Mouse (Mus musculus) neural tube, embryonic 13.5 days (tissue): Measurements from ENCODE around the gene Naa38. TPM values are rescaled to one million over a fixed set of nuclear protein-coding genes. Genes with fewer than 3 reads are reported as not detected.
A peak's percentile ranks its signal among the peaks of the same experiment; 100 is the strongest.

ENCODE experiments used
- ATAC-seq: fragments of 200-750 bp; cut with Nextera tagmentation; 2 replicates; pipeline ENCODE4 v1.8.0; 2017; ENCODE audit warnings: low read depth, mild to moderate bottlenecking, moderate TSS enrichment, moderate library complexity
- H3K27ac ChIP-seq: fragments of 300-500 bp; sonication (generic); replicated peaks from 2 replicates; pipeline ENCODE4 v1.5.1; 2015; ENCODE audit warnings: moderate library complexity, mild to moderate bottlenecking, inconsistent platforms
- H3K27me3 ChIP-seq: fragments of 300-500 bp; sonication (generic); 2 replicates; pipeline ENCODE4 v1.6.1; 2015; ENCODE audit warnings: mild to moderate bottlenecking, inconsistent platforms
- H3K36me3 ChIP-seq: fragments of 300-500 bp; sonication (generic); 2 replicates; pipeline ENCODE4 v1.6.1; 2015; ENCODE audit warnings: mild to moderate bottlenecking, inconsistent platforms
- H3K4me1 ChIP-seq: fragments of 300-500 bp; sonication (generic); replicated peaks from 2 replicates; pipeline ENCODE4 v1.6.1; 2015; ENCODE audit warnings: inconsistent platforms
- H3K4me2 ChIP-seq: fragments of 300-500 bp; sonication (generic); 2 replicates; pipeline ENCODE4 v1.6.1; 2015; ENCODE audit warnings: inconsistent platforms, mild to moderate bottlenecking, moderate library complexity
- H3K4me3 ChIP-seq: fragments of 300-500 bp; sonication (generic); 2 replicates; pipeline ENCODE4 v1.5.1; 2015; ENCODE audit warnings: mild to moderate bottlenecking, inconsistent platforms
- H3K9ac ChIP-seq: fragments of 300-500 bp; sonication (generic); 2 replicates; pipeline ENCODE4 v1.6.1; 2015; ENCODE audit warnings: moderate library complexity, mild to moderate bottlenecking, inconsistent platforms
- H3K9me3 ChIP-seq: fragments of 300-500 bp; sonication (generic); 2 replicates; pipeline ENCODE4 v1.6.1; 2016; ENCODE audit warnings: inconsistent platforms
- WGBS: fragments of 180-500 bp; shearing (Covaris S2); methylation state at CpG from one replicate; pipeline ENCODE4 v1.1.7; 2015; 5-methylcytosine and 5-hydroxymethylcytosine counted together
- polyA plus RNA-seq: library from polyadenylated mRNA; unstranded; fragments of >200 nt; fragmentation: Nextera tagmentation; extraction: Ambion mirVana; gene quantifications from 2 replicates; pipeline ENCODE4 v1.2.1, GENCODE M21; 2015

Naa38 gene
- polyA plus RNA-seq, 1 experiment from 2014 or later = 117 TPM

- H3K27ac ChIP-seq = peak overlapping the region; percentile 100
- peak overlapping the region; percentile 100 for H3K9ac ChIP-seq
- 63% methylated on average over 7 of the region's 7 CpGs for WGBS
- peak overlapping the region; percentile 90 for H3K4me3 ChIP-seq
- H3K4me2 ChIP-seq = peak overlapping the region; percentile 96
- H3K36me3 ChIP-seq = peaks cover 24% of the 10 kb centered on the region
- peaks cover 76% of the 10 kb centered on the region for H3K4me1 ChIP-seq
- no peaks in the 10 kb centered on the region for H3K9me3 ChIP-seq
- H3K27me3 ChIP-seq = no peaks in the 10 kb centered on the region
- no peak for ATAC-seq
Observed at GRCm38 (mm10) chr11:69412548-69412947, 17.3 kb downstream of the Naa38 start.

GRCm38 (mm10) chr11:69413221-69414181 lies 18.2 kb downstream of the Naa38 start, which contains the start of gene Kdm6b:
Gene Kdm6b, minus strand, starts transcription at chr11:69413675.
- Histone ChIP-seq H3K27me3 (no peaks in the 10 kb centered on the region), H3K9me3 (no peaks in the 10 kb centered on the region), H3K9ac (peak within 1 kb of the TSS; percentile 100), H3K4me1 (peaks cover 76% of the 10 kb centered on the region), H3K4me2 (peak within 1 kb of the TSS; percentile 96), H3K36me3 (peaks cover 18% of the 10 kb centered on the region), H3K27ac (peak within 1 kb of the TSS; percentile 100), H3K4me3 (peak within 1 kb of the TSS; percentile 90)
- WGBS = 34% methylated on average over 12 of the region's 12 CpGs
- ATAC-seq = no peak

GRCm38 (mm10) chr11:69414421-69415326 lies 19.4 kb downstream of the Naa38 start:
- Histone ChIP-seq H3K27ac (peak overlapping the region; percentile 100), H3K27me3 (no peaks in the 10 kb centered on the region), H3K36me3 (peaks cover 18% of the 10 kb centered on the region), H3K9me3 (no peaks in the 10 kb centered on the region), H3K9ac (peak overlapping the region; percentile 100), H3K4me2 (peak overlapping the region; percentile 96), H3K4me1 (peaks cover 74% of the 10 kb centered on the region), H3K4me3 (peak overlapping the region; percentile 90)
- no peak for ATAC-seq
- 7% methylated on average over 4 of the region's 4 CpGs for WGBS

- H3K4me3 ChIP-seq = peak overlapping the region; percentile 90
- 0% methylated on average over 3 of the region's 3 CpGs for WGBS
- peak; percentile 4; the same call in 1 of the 2 replicates for ATAC-seq
- no peaks in the 10 kb centered on the region for H3K9me3 ChIP-seq
- H3K9ac ChIP-seq = peak overlapping the region; percentile 100
- H3K4me1 ChIP-seq = peaks cover 75% of the 10 kb centered on the region
- H3K27ac ChIP-seq = peak overlapping the region; percentile 100
- H3K27me3 ChIP-seq = no peaks in the 10 kb centered on the region
- H3K4me2 ChIP-seq = peak overlapping the region; percentile 96
- peaks cover 18% of the 10 kb centered on the region for H3K36me3 ChIP-seq
Observed at GRCm38 (mm10) chr11:69415327-69415667, 20.0 kb downstream of the Naa38 start.

- H3K4me1 ChIP-seq = peaks cover 78% of the 10 kb centered on the region
- H3K9ac ChIP-seq = peak overlapping the region; percentile 100
- ATAC-seq = peak; percentile 16
- WGBS = 0% methylated on average over 10 of the region's 25 CpGs
- peaks cover 18% of the 10 kb centered on the region for H3K36me3 ChIP-seq
- H3K27me3 ChIP-seq = peaks cover 5% of the 10 kb centered on the region
- peak overlapping the region; percentile 96 for H3K4me2 ChIP-seq
- peak overlapping the region; percentile 100 for H3K27ac ChIP-seq
- H3K9me3 ChIP-seq = no peaks in the 10 kb centered on the region
- peak overlapping the region; percentile 90 for H3K4me3 ChIP-seq
Observed at GRCm38 (mm10) chr11:69415668-69416451, 20.6 kb downstream of the Naa38 start.

- Histone ChIP-seq H3K9ac (peak overlapping the region; percentile 100), H3K4me1 (peaks cover 83% of the 10 kb centered on the region), H3K27ac (peak overlapping the region; percentile 100), H3K36me3 (peaks cover 18% of the 10 kb centered on the region), H3K9me3 (no peaks in the 10 kb centered on the region), H3K4me3 (peak overlapping the region; percentile 90), H3K4me2 (peak overlapping the region; percentile 96), H3K27me3 (peaks cover 12% of the 10 kb centered on the region)
- under 1% methylated on average over 4 of the region's 4 CpGs for WGBS
- no peak for ATAC-seq
Observed at GRCm38 (mm10) chr11:69416509-69416908, 21.2 kb downstream of the Naa38 start.

GRCm38 (mm10) chr11:69416921-69417448 lies 21.7 kb downstream of the Naa38 start:
- Histone ChIP-seq H3K27me3 (peaks cover 17% of the 10 kb centered on the region), H3K4me3 (peak overlapping the region; percentile 90), H3K4me2 (peak overlapping the region; percentile 96), H3K27ac (peak overlapping the region; percentile 100), H3K9ac (peak overlapping the region; percentile 100), H3K4me1 (peaks cover 80% of the 10 kb centered on the region), H3K36me3 (peaks cover 14% of the 10 kb centered on the region), H3K9me3 (no peaks in the 10 kb centered on the region)
- ATAC-seq = no peak
- 4% methylated on average over 8 of the region's 8 CpGs for WGBS

- H3K4me2 ChIP-seq = peak overlapping the region; percentile 96
- peak overlapping the region; percentile 100 for H3K27ac ChIP-seq
- peak overlapping the region; percentile 90 for H3K4me3 ChIP-seq
- WGBS = under 1% methylated on average over 39 of the region's 39 CpGs
- peaks cover 24% of the 10 kb centered on the region for H3K27me3 ChIP-seq
- peak; percentile 29 for ATAC-seq
- H3K36me3 ChIP-seq = peaks cover 8% of the 10 kb centered on the region
- H3K4me1 ChIP-seq = peaks cover 73% of the 10 kb centered on the region
- peak overlapping the region; percentile 100 for H3K9ac ChIP-seq
- no peaks in the 10 kb centered on the region for H3K9me3 ChIP-seq
Observed at GRCm38 (mm10) chr11:69417449-69418384, 22.4 kb downstream of the Naa38 start.

GRCm38 (mm10) chr11:69418481-69419442 lies 23.5 kb downstream of the Naa38 start:
- Histone ChIP-seq H3K36me3 (no peaks in the 10 kb centered on the region), H3K4me3 (peak overlapping the region; percentile 90), H3K4me2 (peak overlapping the region; percentile 96), H3K9ac (peak overlapping the region; percentile 100), H3K27ac (peak overlapping the region; percentile 100), H3K27me3 (peaks cover 28% of the 10 kb centered on the region), H3K9me3 (no peaks in the 10 kb centered on the region), H3K4me1 (peaks cover 62% of the 10 kb centered on the region)
- WGBS = under 1% methylated on average over 45 of the region's 45 CpGs
- ATAC-seq = peak; percentile 91
